Mouse (Mus musculus) left cerebral cortex, postnatal 10 days (tissue): ENCODE data around the gene Rel. TPM values are rescaled to one million over a fixed set of nuclear protein-coding genes. Genes with fewer than 3 reads are reported as not detected.

Experiments
- DNase-seq, 2 experiments: peaks; one replicate each; pipeline ENCODE4 v3.0.0; 2021 to 2022; ENCODE audit warnings: low spot score in 2 of 2, mixed read lengths in 1 of 2; ENCODE audit errors: extremely low spot score in 1 of 2
- intact Hi-C: fragments of 180-260 bp; cut with DNase I; formaldehyde crosslinking; loops from one replicate; pipeline ENCODE4 v1.15.1; 2025
- total RNA-seq, 2 experiments: library from RNA; stranded (reverse); gene quantifications; 2 replicates each; pipeline ENCODE4 v1.2.3; 2021

The Rel gene
- total RNA-seq, 2 experiments from 2014 or later, result 3.5 to 4.3 TPM

DNA sequence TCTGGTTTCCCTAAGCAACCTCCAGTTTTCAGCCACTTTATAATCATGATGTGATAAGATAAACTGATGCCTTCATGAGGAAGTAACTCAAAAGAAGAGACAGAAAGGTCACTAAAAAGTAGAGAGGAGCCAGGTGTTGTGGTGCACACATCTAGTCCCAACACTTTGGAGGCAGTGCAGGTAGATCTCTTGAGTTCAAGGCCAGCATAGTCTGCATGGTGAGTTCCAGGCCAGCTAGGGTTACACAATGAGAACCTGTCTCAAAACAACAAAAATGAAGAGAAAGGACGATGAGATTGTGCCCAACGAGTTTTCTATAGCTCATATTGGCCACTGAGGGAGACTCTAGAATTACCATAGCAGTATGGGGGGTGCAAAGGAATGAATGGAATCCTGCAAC lies 72.2 kb downstream of the Rel start:
- intact Hi-C loops, result no loop called here
- no peak for DNase-seq

GRCm38 (mm10) chr11:23695847-23696246 lies 74.9 kb downstream of the Rel start:
- DNase-seq, result no peak
- intact Hi-C loops, result no loop called here

DNA sequence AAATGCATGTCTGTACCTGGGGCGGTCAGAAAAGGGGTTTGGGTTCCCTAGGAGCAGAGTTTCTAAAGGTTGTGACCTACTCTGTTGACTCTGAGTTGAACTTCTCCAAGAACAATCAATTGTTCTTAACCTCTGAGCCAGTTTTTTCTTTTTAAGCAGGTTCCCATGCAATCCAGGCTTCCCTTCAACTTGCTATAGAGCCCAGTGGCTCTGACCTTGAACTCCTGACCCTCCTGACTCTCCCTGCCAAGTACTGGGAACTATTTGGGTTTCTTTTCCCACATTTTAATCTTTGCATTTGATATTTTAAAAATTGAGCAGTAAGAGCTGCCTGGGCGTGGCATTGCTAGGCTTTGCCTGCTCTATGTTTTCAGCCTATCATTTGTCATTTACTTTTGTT lies 77.5 kb downstream of the Rel start:
- no peak for DNase-seq
- intact Hi-C loops, result no loop called here

GRCm38 (mm10) chr11:23688060-23688459 lies 82.7 kb downstream of the Rel start:
- no peak for DNase-seq
- intact Hi-C loops, result no loop called here

Other genes starting within 250 kb of the Rel start
- under 1 TPM in 1 of 2 experiments, not detected in 1; 0.49 TPM for gene 1700093K21Rik, start 249.8 kb downstream of the Rel start, total RNA-seq
- gene 0610010F05Rik, start 137.3 kb downstream of the Rel start, total RNA-seq, result 10 to 100 TPM; 71.0 to 75.2 TPM
- 10 to 100 TPM; 13.5 to 17.2 TPM for gene Pus10, start 105.3 kb downstream of the Rel start, total RNA-seq
- 10 to 100 TPM; 17.9 to 25.8 TPM for gene Pex13, start 105.0 kb downstream of the Rel start, total RNA-seq
- gene Papolg, start 124.3 kb upstream of the Rel start, total RNA-seq, result 10 to 100 TPM; 20.2 to 20.3 TPM